8 mouse cellular contexts compared by ENCODE assay signal in genomic region chr14:101870171-101870902, GRCm38 (mm10).
DNase-seq lines count a peak whose midpoint lies in the region; ATAC-seq lines count a peak whose summit lies in the region.

No protein-coding gene starts in this region.

- intact Hi-C loops in left cerebral cortex, postnatal 36 days (cut with DNase I), result no loop called here

- peak; percentile 94 for DNase-seq in heart, adult 11 months
- no peak for DNase-seq in heart, adult 18-20 months
- DNase-seq in NIH3T3 (ENCODE audit: low read depth), result peak; percentile 92
- peak; percentile 61 to 64 for DNase-seq in left cerebral cortex, postnatal 36 days (ENCODE audit: low spot score in 2 of 2)
- no peak for DNase-seq in spleen, postnatal 36 days (ENCODE audit: low spot score in 2 of 2)

- peak; percentile 75 for ATAC-seq in frontal cortex, adult (ENCODE audit: low TSS enrichment)
- ATAC-seq in erythroid progenitor cell, adult 5-6 weeks (replicated peaks; ENCODE audit: low FRiP score, poor library complexity, severe bottlenecking), result no peak
- no peak for ATAC-seq in megakaryocyte, adult 5-6 weeks (ENCODE audit: poor library complexity, severe bottlenecking)

Comparison
In these comparisons a context has a peak if more than half of its experiments do, and no peak if none do; other contexts are left out.
1. DNase-seq: peak in heart, adult 11 months (single experiment), NIH3T3 (single experiment) and left cerebral cortex, postnatal 36 days (2 of 2); none in heart, adult 18-20 months (0 of 2) and spleen, postnatal 36 days (0 of 2).